Mouse (Mus musculus) MEL (cell line): ENCODE results near the gene Treh. TPM values are rescaled to one million over a fixed set of nuclear protein-coding genes. Genes with fewer than 3 reads are reported as not detected.

Experiments
- DNase-seq: peaks from one replicate; pipeline ENCODE4 v3.0.0; 2011; ENCODE audit warnings: low read depth, low spot score
- H3K27ac ChIP-seq: 2 replicates; pipeline ENCODE4 v1.5.1; 2012; ENCODE audit warnings: low read depth, mild to moderate bottlenecking, control low read depth, low read length, moderate library complexity; ENCODE audit not compliant: control insufficient read depth
- H3K27me3 ChIP-seq, 2 experiments: fragments of 150-350 bp in 1 of 2; sonication (generic) in 1 of 2; 2 replicates each; pipeline ENCODE4 v1.6.1; 2012; ENCODE audit warnings: low read length in 2 of 2, mild to moderate bottlenecking in 2 of 2, improper control_type of control experiment in 1 of 2, moderate library complexity in 1 of 2; ENCODE audit not compliant: insufficient read depth in 2 of 2, control insufficient read depth in 1 of 2
- H3K36me3 ChIP-seq, 2 experiments: 2 replicates each; pipeline ENCODE4 v1.6.1; 2012 to 2014; ENCODE audit warnings: low read length in 2 of 2, improper control_type of control experiment in 1 of 2, inconsistent platforms in 1 of 2, mild to moderate bottlenecking in 1 of 2; ENCODE audit not compliant: insufficient read depth in 2 of 2, control insufficient read depth in 1 of 2
- H3K4me1 ChIP-seq, 2 experiments: fragments of 150-350 bp in 1 of 2; sonication (generic) in 1 of 2; 2 replicates each; pipeline ENCODE4 v1.6.1; 2012; ENCODE audit warnings: low read length in 2 of 2, improper control_type of control experiment in 1 of 2, mild to moderate bottlenecking in 1 of 2; ENCODE audit not compliant: insufficient read depth in 2 of 2, control insufficient read depth in 1 of 2
- H3K4me3 ChIP-seq, 2 experiments: fragments of 150-350 bp in 1 of 2; sonication (generic) in 1 of 2; 2 replicates each; pipeline ENCODE4 v1.5.1; 2012; ENCODE audit warnings: low read depth in 2 of 2, low read length in 2 of 2, mild to moderate bottlenecking in 2 of 2, moderate library complexity in 2 of 2, control low read depth in 1 of 2, improper control_type of control experiment in 1 of 2; ENCODE audit not compliant: control insufficient read depth in 1 of 2, insufficient read depth in 1 of 2
- H3K79me2 ChIP-seq: 2 replicates; pipeline ENCODE4 v1.6.1; 2012; ENCODE audit warnings: mild to moderate bottlenecking, low read length, moderate library complexity; ENCODE audit not compliant: control insufficient read depth, poor library complexity, insufficient read depth
- H3K9ac ChIP-seq: 2 replicates; pipeline ENCODE4 v1.6.1; 2012; ENCODE audit warnings: low read depth, mild to moderate bottlenecking, control low read depth, low read length, moderate library complexity; ENCODE audit not compliant: control insufficient read depth, poor library complexity, severe bottlenecking
- H3K9me3 ChIP-seq: fragments of 150-350 bp; sonication (generic); replicated peaks from 2 replicates; pipeline ENCODE4 v1.6.1; 2012; ENCODE audit warnings: mild to moderate bottlenecking, low read length, improper control_type of control experiment, moderate library complexity; ENCODE audit not compliant: insufficient read depth
- BHLHE40 ChIP-seq: IDR thresholded peaks from 2 replicates; pipeline ENCODE4 v1.6.1; 2012; ENCODE audit warnings: low read depth, mild to moderate bottlenecking, inconsistent platforms, low read length, improper control_type of control experiment, borderline replicate concordance
- CHD1 ChIP-seq: IDR thresholded peaks from 2 replicates; pipeline ENCODE4 v1.6.1; 2012; ENCODE audit warnings: low read depth, mild to moderate bottlenecking, inconsistent platforms, low read length, improper control_type of control experiment
- CHD2 ChIP-seq: IDR thresholded peaks from 2 replicates; pipeline ENCODE4 v1.6.1; 2011; ENCODE audit warnings: low read length, improper control_type of control experiment
- CTCF ChIP-seq, 3 experiments: IDR thresholded peaks in 2 of 3; conservative IDR thresholded peaks in 1 of 3; 2 replicates each; pipeline ENCODE4 v1.5.1; 2011 to 2012; ENCODE audit warnings: low read length in 3 of 3, low read depth in 2 of 3, mild to moderate bottlenecking in 2 of 3, improper control_type of control experiment in 1 of 3, inconsistent platforms in 1 of 3, mixed read lengths in 1 of 3, moderate library complexity in 1 of 3; ENCODE audit not compliant: control insufficient read depth in 1 of 3, insufficient read depth in 1 of 3, poor library complexity in 1 of 3, severe bottlenecking in 1 of 3
- E2F4 ChIP-seq: IDR thresholded peaks from 2 replicates; pipeline ENCODE4 v1.6.1; 2011; ENCODE audit warnings: low read depth, low read length, improper control_type of control experiment, borderline replicate concordance
- EP300 ChIP-seq, 2 experiments: IDR thresholded peaks; 2 replicates each; pipeline ENCODE4 v1.6.1; 2011; ENCODE audit warnings: improper control_type of control experiment in 2 of 2, low read length in 2 of 2, low read depth in 1 of 2, mild to moderate bottlenecking in 1 of 2
- ETS1 ChIP-seq: IDR thresholded peaks from 2 replicates; pipeline ENCODE4 v1.6.1; 2012; ENCODE audit warnings: low read depth, mild to moderate bottlenecking, inconsistent platforms, low read length, improper control_type of control experiment, moderate library complexity
- GABPA ChIP-seq: IDR thresholded peaks from 2 replicates; pipeline ENCODE4 v1.6.1; 2012; ENCODE audit warnings: low read depth, mild to moderate bottlenecking, inconsistent platforms, low read length, improper control_type of control experiment, moderate library complexity
- GATA1 ChIP-seq: IDR thresholded peaks from 2 replicates; pipeline ENCODE4 v1.6.1; 2011; ENCODE audit warnings: low read depth, low read length, improper control_type of control experiment
- HCFC1 ChIP-seq: IDR thresholded peaks from 2 replicates; pipeline ENCODE4 v1.6.1; 2012; ENCODE audit warnings: low read depth, mild to moderate bottlenecking, inconsistent platforms, low read length, improper control_type of control experiment, moderate library complexity
- JUND ChIP-seq: IDR thresholded peaks from 2 replicates; pipeline ENCODE4 v1.6.1; 2011; ENCODE audit warnings: low read depth, mild to moderate bottlenecking, improper control_type of control experiment, low read length
- KAT2A ChIP-seq: conservative IDR thresholded peaks from 2 replicates; pipeline ENCODE4 v1.6.1; 2012; ENCODE audit warnings: low read depth, low read length, improper control_type of control experiment, inconsistent platforms
- MAX ChIP-seq: IDR thresholded peaks from 2 replicates; pipeline ENCODE4 v1.6.1; 2011; ENCODE audit warnings: low read length, improper control_type of control experiment
- MAZ ChIP-seq: IDR thresholded peaks from 2 replicates; pipeline ENCODE4 v1.6.1; 2012; ENCODE audit warnings: low read depth, mild to moderate bottlenecking, inconsistent platforms, low read length, improper control_type of control experiment
- MEF2A ChIP-seq: IDR thresholded peaks from 2 replicates; pipeline ENCODE4 v1.6.1; 2014; ENCODE audit warnings: low read depth, mild to moderate bottlenecking, inconsistent platforms, low read length, improper control_type of control experiment; ENCODE audit not compliant: poor library complexity, insufficient replicate concordance, severe bottlenecking; ENCODE audit errors: extremely low read depth
- MXI1 ChIP-seq: IDR thresholded peaks from 2 replicates; pipeline ENCODE4 v1.6.1; 2011; ENCODE audit warnings: mild to moderate bottlenecking, low read depth, low read length, improper control_type of control experiment
- MYB ChIP-seq: IDR thresholded peaks from 2 replicates; pipeline ENCODE4 v1.6.1; 2011; ENCODE audit warnings: mild to moderate bottlenecking, low read depth, low read length, improper control_type of control experiment
- MYC ChIP-seq: IDR thresholded peaks from 2 replicates; pipeline ENCODE4 v1.6.1; 2011; ENCODE audit warnings: low read depth, mild to moderate bottlenecking, low read length, improper control_type of control experiment, moderate library complexity
- NELFE ChIP-seq: IDR thresholded peaks from 2 replicates; pipeline ENCODE4 v1.6.1; 2011; ENCODE audit warnings: low read depth, low read length, improper control_type of control experiment
- POLR2A ChIP-seq, 2 experiments: IDR thresholded peaks; 2 replicates each; pipeline ENCODE4 v1.6.1; 2011 to 2012; ENCODE audit warnings: low read length in 2 of 2, mild to moderate bottlenecking in 2 of 2, control low read depth in 1 of 2, improper control_type of control experiment in 1 of 2, low read depth in 1 of 2, moderate library complexity in 1 of 2; ENCODE audit not compliant: control insufficient read depth in 1 of 2, insufficient read depth in 1 of 2, poor library complexity in 1 of 2
- POLR2AphosphoS5 ChIP-seq: IDR thresholded peaks from 2 replicates; pipeline ENCODE4 v1.6.1; 2012; ENCODE audit warnings: low read depth, borderline replicate concordance, mild to moderate bottlenecking, inconsistent platforms, low read length, moderate library complexity, mixed read lengths
- RAD21 ChIP-seq: IDR thresholded peaks from 2 replicates; pipeline ENCODE4 v1.6.1; 2011; ENCODE audit warnings: mild to moderate bottlenecking, low read depth, low read length, improper control_type of control experiment
- RCOR1 ChIP-seq: IDR thresholded peaks from 2 replicates; pipeline ENCODE4 v1.6.1; 2012; ENCODE audit warnings: low read depth, mild to moderate bottlenecking, inconsistent platforms, low read length, improper control_type of control experiment
- SIN3A ChIP-seq: IDR thresholded peaks from 2 replicates; pipeline ENCODE4 v1.6.1; 2012; ENCODE audit warnings: low read length, improper control_type of control experiment, inconsistent platforms
- SMC3 ChIP-seq: IDR thresholded peaks from 2 replicates; pipeline ENCODE4 v1.6.1; 2011; ENCODE audit warnings: low read depth, low read length, improper control_type of control experiment
- TAL1 ChIP-seq: IDR thresholded peaks from 2 replicates; pipeline ENCODE4 v1.6.1; 2012; ENCODE audit warnings: mild to moderate bottlenecking, inconsistent platforms, low read length, moderate library complexity, mixed read lengths
- TBP ChIP-seq: IDR thresholded peaks from 2 replicates; pipeline ENCODE4 v1.8.0; 2011; ENCODE audit warnings: low read depth, low read length, improper control_type of control experiment
- TCF12 ChIP-seq: IDR thresholded peaks from 2 replicates; pipeline ENCODE4 v1.6.1; 2014; ENCODE audit warnings: low read depth, mild to moderate bottlenecking, inconsistent platforms, low read length, improper control_type of control experiment, moderate library complexity
- UBTF ChIP-seq: IDR thresholded peaks from 2 replicates; pipeline ENCODE4 v1.6.1; 2012; ENCODE audit warnings: low read depth, mild to moderate bottlenecking, inconsistent platforms, low read length, improper control_type of control experiment, moderate library complexity, borderline replicate concordance; ENCODE audit not compliant: insufficient read depth
- USF1 ChIP-seq: IDR thresholded peaks from 2 replicates; pipeline ENCODE4 v1.6.1; 2014; ENCODE audit warnings: low read depth, mild to moderate bottlenecking, inconsistent platforms, low read length, improper control_type of control experiment, moderate library complexity
- USF2 ChIP-seq, 2 experiments: IDR thresholded peaks; 2 replicates each; pipeline ENCODE4 v1.6.1; 2011 to 2012; ENCODE audit warnings: improper control_type of control experiment in 2 of 2, low read length in 2 of 2, borderline replicate concordance in 1 of 2, inconsistent platforms in 1 of 2, low read depth in 1 of 2, mild to moderate bottlenecking in 1 of 2; ENCODE audit not compliant: insufficient read depth in 1 of 2
- ZC3H11A ChIP-seq: IDR thresholded peaks from 2 replicates; pipeline ENCODE4 v1.6.1; 2012; ENCODE audit warnings: low read depth, mild to moderate bottlenecking, inconsistent platforms, low read length, improper control_type of control experiment
- ZKSCAN1 ChIP-seq: IDR thresholded peaks from 2 replicates; pipeline ENCODE4 v1.6.1; 2012; ENCODE audit warnings: low read depth, mild to moderate bottlenecking, inconsistent platforms, low read length, improper control_type of control experiment, moderate library complexity
- ZMIZ1 ChIP-seq: IDR thresholded peaks from 2 replicates; pipeline ENCODE4 v1.6.1; 2012; ENCODE audit warnings: low read depth, mild to moderate bottlenecking, inconsistent platforms, low read length, improper control_type of control experiment, moderate library complexity
- ZNF384 ChIP-seq: IDR thresholded peaks from 2 replicates; pipeline ENCODE4 v1.6.1; 2012; ENCODE audit warnings: low read depth, mild to moderate bottlenecking, inconsistent platforms, low read length, improper control_type of control experiment
- polyA plus RNA-seq, 2 experiments: library from polyadenylated mRNA; stranded (reverse) in 1 of 2; unstranded in 1 of 2; fragments of >175 nt in 1 of 2; fragments of >200 nt in 1 of 2; gene quantifications; 2 replicates each; pipeline versions ENCODE4 v1.2.1 to v1.2.4; 2012; ENCODE audit warnings: low replicate concordance in 2 of 2, low read depth in 1 of 2; ENCODE audit not compliant: insufficient read length in 2 of 2, insufficient read depth in 1 of 2, missing spikeins in 1 of 2
- total RNA-seq: library from RNA; depleted of rRNA; stranded (reverse); fragments of 300-350 nt; gene quantifications from 2 replicates; pipeline ENCODE4 v1.2.3, GENCODE M21; 2012

The Treh gene
- total and polyA plus RNA-seq, 3 experiments: not detected

DNA sequence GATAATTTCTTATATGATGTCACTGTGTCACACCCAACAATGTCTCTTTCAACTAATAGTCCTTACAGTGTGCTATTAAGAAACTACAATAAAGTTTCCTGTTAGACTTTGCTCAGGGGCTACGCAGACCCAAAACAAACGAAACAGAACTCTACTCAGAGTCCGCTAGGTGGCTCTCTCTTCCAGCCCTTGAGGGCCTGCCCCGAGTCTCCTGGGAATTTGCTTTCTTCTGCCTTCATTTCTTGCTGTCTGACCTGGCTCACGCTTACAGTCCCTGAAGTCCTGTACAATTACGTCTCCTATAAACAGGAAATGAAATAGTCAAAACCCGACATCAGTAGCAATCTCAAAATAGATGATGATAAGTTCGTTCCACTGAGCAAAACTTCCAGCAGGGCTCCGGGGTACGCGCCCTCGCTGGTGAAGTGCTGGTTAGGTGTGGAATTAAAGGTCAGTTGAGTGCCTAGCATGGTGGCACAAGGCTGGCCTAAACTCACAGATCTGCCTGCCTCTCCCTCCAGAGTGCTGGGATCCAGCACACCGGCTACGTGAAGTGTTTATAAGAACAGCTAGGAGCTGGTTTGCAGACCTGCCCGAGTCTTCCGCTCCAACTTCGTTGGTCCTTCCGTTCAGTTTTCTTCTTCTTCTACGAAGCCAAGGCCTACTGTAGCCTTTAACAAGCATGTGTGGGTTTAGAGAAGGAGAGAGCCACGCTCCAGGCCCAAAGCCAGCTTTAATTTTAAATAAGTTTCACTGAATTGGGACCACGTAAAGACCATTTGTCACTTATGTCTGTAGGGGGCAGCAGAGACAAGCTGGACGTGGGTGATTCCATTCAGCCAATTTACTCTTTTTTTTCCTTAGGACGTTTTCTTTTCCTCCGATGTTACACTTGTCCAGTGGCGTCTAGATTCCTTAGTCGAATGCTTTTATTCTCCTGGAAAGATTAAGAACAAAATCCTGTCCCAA, 17.7 kb upstream of the Treh start:
- Histone ChIP-seq H3K4me1 (no peaks in the 10 kb centered on the region), H3K27ac (peak overlapping the region; percentile 73), H3K36me3 (no peaks in the 10 kb centered on the region), H3K9ac (peak overlapping the region; percentile 74), H3K9me3 (no peaks in the 10 kb centered on the region), H3K27me3 (no peaks in the 10 kb centered on the region; a peak in 1 of 4 replicates), H3K4me3 (peak overlapping the region; percentile 74 to 77), H3K79me2 (no peaks in the 10 kb centered on the region; the same call in 1 of the 2 replicates)
- peak; percentile 88 for DNase-seq
- TF ChIP-seq POLR2AphosphoS5 (no peak), KAT2A (no peak), EP300 (IDR thresholded peaks at IDR 0.05; ENCODE audit: low read depth in 1 of 2, low read length in 2 of 2) (no peak), E2F4 (no peak), CTCF (IDR thresholded peaks at IDR 0.05 in 2 of 3, conservative IDR thresholded peaks at IDR 0.05 in 1 of 3; ENCODE audit: control insufficient read depth in 1 of 3, insufficient read depth in 1 of 3, low read depth in 2 of 3, low read length in 3 of 3, poor library complexity in 1 of 3, severe bottlenecking in 1 of 3) (peak; percentile 72 to 93 (median 80)), ETS1 (peak; percentile 49), ZKSCAN1 (no peak), ZNF384 (peak; percentile 92), MYC (0 out of 2 replicates have a peak, but pooled peaks have one; percentile 34), GATA1 (0 out of 2 replicates have a peak, but pooled peaks have one; percentile 4), JUND (no peak), POLR2A (IDR thresholded peaks at IDR 0.05; ENCODE audit: control insufficient read depth in 1 of 2, insufficient read depth in 1 of 2, low read depth in 1 of 2, low read length in 2 of 2, poor library complexity in 1 of 2) (no peak), SIN3A (peak; percentile 70), ZC3H11A (peak; percentile 70), TAL1 (no peak), MAZ (0 out of 2 replicates have a peak, but pooled peaks have one; percentile 24), NELFE (no peak; the same call in 1 of the 2 replicates), HCFC1 (peak; percentile 48; the same call in 1 of the 2 replicates), CHD2 (no peak), UBTF (no peak), TCF12 (no peak), RCOR1 (no peak), SMC3 (peak; percentile 76), MYB (no peak), TBP (0 out of 2 replicates have a peak, but pooled peaks have one; percentile 22), GABPA (no peak), USF2 (IDR thresholded peaks at IDR 0.05; ENCODE audit: borderline replicate concordance in 1 of 2, insufficient read depth in 1 of 2, low read depth in 1 of 2, low read length in 2 of 2) (no peak), MEF2A (no peak), RAD21 (peak; percentile 89), MAX (no peak), MXI1 (peak; percentile 59), BHLHE40 (no peak), USF1 (no peak), CHD1 (no peak), ZMIZ1 (no peak)
